Mouse (Mus musculus) midbrain, embryonic 16.5 days (tissue): ENCODE results near the gene Ccn1. TPM values are rescaled to one million over a fixed set of nuclear protein-coding genes. Genes with fewer than 3 reads are reported as not detected.

Source experiments
- ATAC-seq: fragments of 200-750 bp; cut with Nextera tagmentation; 2 replicates; pipeline ENCODE4 v1.8.0; 2017; ENCODE audit warnings: moderate TSS enrichment
- H3K27ac ChIP-seq: fragments of 300-500 bp; sonication (generic); 2 replicates; pipeline ENCODE4 v1.5.1; 2014; ENCODE audit warnings: mild to moderate bottlenecking, low read length, mixed read lengths
- H3K27me3 ChIP-seq: fragments of 300-500 bp; sonication (generic); 2 replicates; pipeline ENCODE4 v1.6.1; 2014; ENCODE audit warnings: low read depth, low read length, mixed read lengths; ENCODE audit not compliant: control insufficient read depth, insufficient read depth
- H3K36me3 ChIP-seq: fragments of 300-500 bp; sonication (generic); 2 replicates; pipeline ENCODE4 v1.6.1; 2014; ENCODE audit warnings: mild to moderate bottlenecking, low read length, moderate library complexity, mixed read lengths; ENCODE audit not compliant: control insufficient read depth, insufficient read depth
- H3K4me1 ChIP-seq: fragments of 300-500 bp; sonication (generic); 2 replicates; pipeline ENCODE4 v1.6.1; 2014; ENCODE audit warnings: mild to moderate bottlenecking, low read length, mixed read lengths; ENCODE audit not compliant: control insufficient read depth, insufficient read depth
- H3K4me2 ChIP-seq: fragments of 300-500 bp; sonication (generic); 2 replicates; pipeline ENCODE4 v1.6.1; 2014; ENCODE audit warnings: mild to moderate bottlenecking, low read length, mixed read lengths
- H3K4me3 ChIP-seq: fragments of 300-500 bp; sonication (generic); 2 replicates; pipeline ENCODE4 v1.5.1; 2014; ENCODE audit warnings: low read depth, mild to moderate bottlenecking, low read length, moderate library complexity, mixed read lengths
- H3K9ac ChIP-seq: fragments of 300-500 bp; sonication (generic); 2 replicates; pipeline ENCODE4 v1.6.1; 2014; ENCODE audit warnings: low read depth, low read length, mixed read lengths
- H3K9me3 ChIP-seq: fragments of 300-500 bp; sonication (generic); replicated peaks from 2 replicates; pipeline ENCODE4 v1.6.1; 2014; ENCODE audit warnings: mild to moderate bottlenecking, low read length, mixed read lengths; ENCODE audit not compliant: control insufficient read depth, poor library complexity, severe bottlenecking
- WGBS: fragments of 180-500 bp; shearing (Covaris S2); extraction: QIAGEN DNeasy Blood & Tissue Kit; methylation state at CpG from one replicate; pipeline ENCODE4 v1.1.7; 2014; 5-methylcytosine and 5-hydroxymethylcytosine counted together
- polyA plus RNA-seq: library from polyadenylated mRNA; unstranded; fragments of >200 nt; fragmentation: Nextera tagmentation; extraction: Ambion mirVana; gene quantifications from 2 replicates; pipeline ENCODE4 v1.2.1, GENCODE M21; 2015

Ccn1 gene
- polyA plus RNA-seq, 1 experiment from 2014 or later, result 7.9 TPM

- peaks cover 24% of the 10 kb centered on the region for H3K36me3 ChIP-seq
- H3K4me2 ChIP-seq, result no peak overlapping the region
- H3K4me3 ChIP-seq, result no peak overlapping the region
- H3K4me1 ChIP-seq, result peaks cover 9% of the 10 kb centered on the region; the same call in 1 of the 2 replicates
- 94% methylated on average over 6 of the region's 6 CpGs for WGBS
- H3K27ac ChIP-seq, result no peak overlapping the region
- no peak overlapping the region for H3K9ac ChIP-seq
- H3K27me3 ChIP-seq, result no peaks in the 10 kb centered on the region
- no peaks in the 10 kb centered on the region for H3K9me3 ChIP-seq
- no peak for ATAC-seq
These were observed 49.0 kb downstream of the Ccn1 start for GRCm38 (mm10) chr3:145600801-145601200.

- WGBS, result 97% methylated on average over 7 of the region's 7 CpGs
- Histone ChIP-seq H3K9ac (no peak overlapping the region), H3K27ac (no peak overlapping the region)
These were observed 50.7 kb downstream of the Ccn1 start for GRCm38 (mm10) chr3:145599059-145599458.

More at GRCm38 (mm10) chr3:145599059-145599458, 50.7 kb downstream of the Ccn1 start:
- ATAC-seq, result no peak
- H3K4me3 ChIP-seq, result no peak overlapping the region
- peaks cover 9% of the 10 kb centered on the region; the same call in 1 of the 2 replicates for H3K4me1 ChIP-seq
- peaks cover 31% of the 10 kb centered on the region for H3K36me3 ChIP-seq
- no peaks in the 10 kb centered on the region for H3K9me3 ChIP-seq
- no peaks in the 10 kb centered on the region for H3K27me3 ChIP-seq
- H3K4me2 ChIP-seq, result no peak overlapping the region

Other genes starting within 250 kb of the Ccn1 start
- gene Znhit6, start 73.8 kb downstream of the Ccn1 start, polyA plus RNA-seq, result 35.8 and 40.3 TPM in 2 replicates
- gene Ddah1, start 108.7 kb upstream of the Ccn1 start, polyA plus RNA-seq, result 151 and 166 TPM in 2 replicates